Mouse (Mus musculus) bone marrow, adult 2 months (tissue): Measurements from ENCODE around the gene Fam120a. TPM values are rescaled to one million over a fixed set of nuclear protein-coding genes. Genes with fewer than 3 reads are reported as not detected.

Experiments
- H3K27ac ChIP-seq: fragments of 200-500 bp; 2 replicates; pipeline ENCODE4 v1.5.1; 2012; ENCODE audit warnings: low read depth, mild to moderate bottlenecking, control low read depth, inconsistent platforms, low read length; ENCODE audit not compliant: control insufficient read depth, poor library complexity, insufficient read depth
- H3K4me1 ChIP-seq: fragments of 200-500 bp; 2 replicates; pipeline ENCODE4 v1.6.1; 2011; ENCODE audit warnings: low read length; ENCODE audit not compliant: control insufficient read depth, insufficient read depth
- H3K4me3 ChIP-seq: fragments of 200-500 bp; replicated peaks from 2 replicates; pipeline ENCODE3; 2011; ENCODE audit warnings: mild to moderate bottlenecking, low read depth, low read length, control low read depth; ENCODE audit not compliant: control insufficient read depth
- CTCF ChIP-seq: fragments of 200-500 bp; IDR thresholded peaks from 2 replicates; pipeline ENCODE4 v1.5.1; 2011; ENCODE audit warnings: low read length, control low read depth; ENCODE audit not compliant: control insufficient read depth, insufficient read depth
- POLR2A ChIP-seq: fragments of 200-500 bp; IDR thresholded peaks from 2 replicates; pipeline ENCODE4 v1.6.1; 2011; ENCODE audit warnings: low read depth, mild to moderate bottlenecking, control low read depth, low read length, borderline replicate concordance; ENCODE audit not compliant: control insufficient read depth
- WGBS: fragments of 180-500 bp; shearing (Covaris S2); methylation state at CpG from one replicate; pipeline ENCODE4 v1.1.7; 2018; 5-methylcytosine and 5-hydroxymethylcytosine counted together
- polyA plus RNA-seq: library from polyadenylated mRNA; stranded (reverse); fragments of >200 nt; gene quantifications from 2 replicates; pipeline ENCODE4 v1.2.4, GENCODE M21; 2011; ENCODE audit warnings: low replicate concordance; ENCODE audit not compliant: missing spikeins, insufficient read depth, insufficient read length

Gene Fam120a
- polyA plus RNA-seq, 1 experiment = 67.9 TPM

DNA sequence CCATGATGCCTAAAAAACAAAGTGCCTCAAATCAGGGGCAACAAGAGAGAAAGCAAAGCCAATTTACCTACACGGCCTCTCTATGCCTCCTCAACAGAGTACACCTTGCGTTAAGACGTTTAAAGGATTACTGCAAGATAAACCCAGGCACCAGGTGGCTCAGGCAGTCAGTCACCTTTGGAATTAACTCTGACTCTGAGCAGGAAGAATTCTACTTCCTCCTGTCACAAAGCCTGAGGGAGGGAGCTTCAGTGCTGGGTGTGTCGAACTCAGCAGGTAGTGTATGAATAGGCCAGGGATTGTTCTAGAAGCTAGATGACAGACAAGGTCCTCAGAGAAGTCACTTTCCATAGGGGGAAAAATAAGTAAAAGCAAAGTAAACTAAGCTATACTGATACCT, 9.2 kb downstream of the Fam120a start:
- WGBS = 55% methylated on average over 4 of the region's 4 CpGs

DNA sequence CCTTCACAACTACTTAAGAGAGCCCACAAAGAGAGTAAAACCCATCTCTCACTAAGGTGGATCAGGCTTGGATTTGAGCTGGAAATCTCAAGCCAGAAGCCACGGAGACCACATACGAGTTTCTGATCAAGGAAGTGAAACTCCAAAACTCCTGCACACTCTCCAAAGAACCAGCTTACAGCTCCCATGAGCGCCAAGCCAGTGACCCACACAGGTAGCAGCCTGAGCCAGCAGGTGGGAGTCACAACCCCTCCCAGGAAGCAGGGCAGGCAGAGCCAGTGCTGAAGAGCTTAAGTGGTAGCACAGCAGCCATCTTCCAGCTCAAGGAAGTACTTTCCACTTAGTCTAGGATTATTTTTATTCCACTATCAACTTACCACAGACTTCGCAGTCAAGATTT, 13.0 kb downstream of the Fam120a start:
- no peaks in the 10 kb centered on the region; the same call in 1 of the 2 replicates for H3K4me1 ChIP-seq
- WGBS = 61% methylated on average over 4 of the region's 4 CpGs

More for the DNA sequence above, 9.2 kb downstream of the Fam120a start:
- no peak for TF ChIP-seq CTCF
- no peak for TF ChIP-seq POLR2A
- H3K4me1 ChIP-seq = peaks cover 3% of the 10 kb centered on the region; the same call in 1 of the 2 replicates
- H3K4me3 ChIP-seq = no peak overlapping the region
- no peak overlapping the region for H3K27ac ChIP-seq

DNA sequence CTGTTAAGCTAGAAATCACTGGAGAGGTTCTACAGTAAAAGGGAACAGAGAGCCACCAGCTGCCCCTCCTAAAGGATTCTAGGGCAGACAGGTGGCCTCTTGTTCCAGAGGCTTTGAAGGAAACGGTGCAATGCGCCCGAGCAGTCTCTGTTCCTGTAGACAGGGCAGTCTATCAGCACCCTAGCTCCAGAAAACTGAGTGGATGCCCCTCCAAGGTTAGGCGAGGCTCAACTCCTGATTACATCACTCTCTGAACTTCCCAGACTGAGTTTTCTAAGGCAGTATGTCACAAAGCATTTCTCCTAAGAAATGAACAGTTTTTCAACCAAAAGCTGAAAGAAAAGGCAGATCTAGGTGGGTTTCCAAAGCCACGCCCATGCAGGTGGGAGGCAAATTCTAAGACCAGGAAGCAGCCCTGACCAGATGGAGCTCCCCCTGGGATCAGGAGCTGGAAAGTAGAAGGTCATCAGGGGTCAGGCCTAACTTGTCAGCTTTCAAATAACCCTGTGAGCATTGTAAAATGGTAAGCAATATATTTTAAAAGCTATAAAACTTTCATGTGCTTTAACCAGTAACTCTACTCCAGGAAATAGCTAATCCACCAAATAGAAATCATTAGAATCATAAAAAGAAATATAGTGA, 17.1 kb downstream of the Fam120a start:
- H3K4me3 ChIP-seq = no peak overlapping the region
- no peaks in the 10 kb centered on the region for H3K4me1 ChIP-seq
- no peak overlapping the region for H3K27ac ChIP-seq
- WGBS = 48% methylated on average over 5 of the region's 5 CpGs
- no peak for TF ChIP-seq POLR2A
- no peak for TF ChIP-seq CTCF

More for the DNA sequence above, 13.0 kb downstream of the Fam120a start:
- Histone ChIP-seq H3K4me3 (no peak overlapping the region), H3K27ac (no peak overlapping the region)
- TF ChIP-seq CTCF (no peak), POLR2A (no peak)

DNA sequence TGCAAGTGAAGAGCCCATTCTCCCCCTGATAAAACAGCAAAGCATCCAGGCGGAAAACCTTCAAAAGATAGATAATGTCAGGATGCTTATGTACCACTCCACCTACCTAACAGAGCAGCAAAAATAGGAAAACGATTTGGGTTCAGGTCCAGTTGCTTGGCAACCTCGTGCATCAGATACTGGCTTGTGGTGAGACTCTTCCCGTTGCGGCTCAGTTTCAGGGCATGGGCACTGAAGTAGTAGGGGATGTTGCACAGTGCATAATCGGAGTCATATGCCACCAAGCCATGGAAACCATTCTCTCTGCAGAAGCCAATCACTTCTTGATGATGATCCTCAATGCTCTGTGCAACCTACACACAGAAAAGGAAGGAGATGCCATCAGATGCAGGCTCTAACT, 18.9 kb downstream of the Fam120a start:
- TF ChIP-seq CTCF = no peak
- no peak for TF ChIP-seq POLR2A
- WGBS = 80% methylated on average over 6 of the region's 6 CpGs
- Histone ChIP-seq H3K4me3 (no peak overlapping the region), H3K27ac (no peak overlapping the region), H3K4me1 (no peaks in the 10 kb centered on the region)

DNA sequence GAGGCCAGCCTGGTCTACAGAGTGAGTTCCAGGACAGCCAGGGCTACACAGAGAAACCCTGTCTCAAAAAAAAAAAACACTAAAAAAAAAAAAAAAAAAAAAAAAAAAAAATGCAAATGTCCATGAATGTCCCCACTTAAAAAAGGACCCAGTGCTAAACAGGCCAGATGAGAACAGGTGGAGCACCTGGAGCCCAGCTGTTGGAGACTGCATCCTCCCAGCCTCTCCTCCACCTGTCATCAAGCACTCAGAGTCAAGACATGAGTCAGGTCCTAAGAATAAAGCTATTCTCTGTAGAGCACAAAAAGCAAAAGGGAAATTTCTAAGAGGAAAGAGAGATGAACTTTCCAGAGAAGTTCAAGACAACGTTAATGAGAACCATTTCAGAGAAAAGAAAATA, 23.2 kb downstream of the Fam120a start:
- Histone ChIP-seq H3K4me3 (no peak overlapping the region), H3K4me1 (peaks cover 2% of the 10 kb centered on the region; the same call in 1 of the 2 replicates), H3K27ac (no peak overlapping the region)
- WGBS = 66% methylated on average over 1 of the region's 1 CpGs
- no peak for TF ChIP-seq CTCF
- no peak for TF ChIP-seq POLR2A

DNA sequence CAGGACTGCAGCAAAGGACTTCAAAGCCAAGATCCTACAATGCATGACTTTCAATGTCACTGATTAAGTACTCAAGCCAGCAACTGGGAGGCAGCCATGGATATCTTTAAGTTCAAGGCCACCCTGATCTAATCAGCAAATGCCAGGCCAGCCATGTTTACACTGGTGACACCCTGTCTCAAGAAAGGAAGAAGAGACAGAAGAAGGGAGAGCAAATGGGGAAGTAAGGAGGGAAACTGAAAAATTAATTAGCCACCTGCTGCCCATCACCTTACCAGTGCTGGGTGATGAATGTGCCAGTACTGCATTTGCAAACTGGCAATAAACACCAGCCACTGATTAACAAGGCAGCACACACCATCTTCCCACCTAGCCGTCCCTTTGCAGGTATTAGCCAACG, 25.3 kb downstream of the Fam120a start:
- TF ChIP-seq POLR2A (no peak), CTCF (no peak)
- H3K4me1 ChIP-seq = peaks cover 2% of the 10 kb centered on the region; the same call in 1 of the 2 replicates
- 53% methylated on average over 2 of the region's 2 CpGs for WGBS
- no peak overlapping the region for H3K4me3 ChIP-seq
- H3K27ac ChIP-seq = no peak overlapping the region

DNA sequence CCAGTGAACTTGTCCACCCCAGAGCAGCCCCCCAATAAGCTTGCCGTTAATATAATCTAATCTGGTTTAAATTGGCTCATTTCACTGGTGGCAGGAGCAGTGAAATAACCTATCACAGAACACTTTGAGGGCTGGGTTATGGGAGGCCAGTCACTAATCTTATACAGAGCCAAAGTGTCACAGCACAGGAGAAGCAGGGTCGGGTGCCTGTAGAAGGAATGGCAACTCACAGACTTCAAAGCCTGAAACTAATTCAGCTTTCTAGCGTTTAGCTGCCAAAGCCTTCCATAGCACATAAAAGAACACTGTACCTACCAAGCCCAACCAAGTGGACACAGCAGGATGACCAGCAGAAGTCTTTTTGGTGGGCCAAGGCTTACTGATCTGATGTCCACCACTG, 26.0 kb downstream of the Fam120a start:
- TF ChIP-seq CTCF (no peak), POLR2A (no peak)
- H3K4me3 ChIP-seq = no peak overlapping the region
- peaks cover 2% of the 10 kb centered on the region; the same call in 1 of the 2 replicates for H3K4me1 ChIP-seq
- WGBS = 84% methylated on average over 3 of the region's 3 CpGs
- H3K27ac ChIP-seq = no peak overlapping the region

DNA sequence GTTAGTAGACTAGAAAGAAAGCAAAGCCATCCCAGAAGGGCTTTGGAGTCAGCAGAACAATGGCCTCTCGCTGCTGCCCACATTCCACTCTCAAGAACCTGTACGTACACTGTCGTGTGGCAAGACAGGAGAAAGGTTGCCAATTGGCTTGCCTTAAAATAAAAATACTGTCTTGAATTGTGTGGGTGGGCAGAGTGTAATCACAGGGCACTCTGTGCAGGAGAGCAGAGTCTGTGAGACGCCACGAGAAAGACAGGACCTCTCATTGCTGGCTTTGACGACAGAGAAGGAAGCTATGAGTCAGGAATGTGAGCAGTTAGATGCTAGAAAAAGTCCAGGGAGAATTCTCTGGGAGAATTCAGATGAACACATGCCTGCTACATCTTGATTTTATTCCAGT, 33.2 kb downstream of the Fam120a start:
- Histone ChIP-seq H3K4me3 (no peak overlapping the region), H3K4me1 (no peaks in the 10 kb centered on the region), H3K27ac (no peak overlapping the region)
- no peak for TF ChIP-seq CTCF
- TF ChIP-seq POLR2A = no peak
- WGBS = 84% methylated on average over 6 of the region's 6 CpGs

DNA sequence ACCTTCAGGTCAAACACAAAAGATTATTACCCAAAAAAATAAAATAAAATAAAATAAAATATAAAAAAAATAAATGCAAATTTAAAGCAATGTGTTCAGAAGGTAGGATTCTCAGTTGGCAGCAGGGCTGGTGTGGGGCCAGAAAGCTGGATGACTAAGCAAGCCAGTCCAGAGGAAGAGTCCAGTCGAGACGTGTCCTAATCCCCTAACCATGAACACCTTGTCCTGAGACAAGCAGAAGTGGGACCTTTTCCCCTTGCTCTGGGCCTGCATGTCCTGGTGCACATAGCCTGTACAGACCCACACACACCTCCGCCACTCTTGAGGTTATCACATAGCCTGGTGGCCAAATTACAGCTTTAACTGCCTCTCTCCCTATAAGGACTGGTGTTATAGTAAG, 35.1 kb downstream of the Fam120a start:
- Histone ChIP-seq H3K27ac (no peak overlapping the region), H3K4me1 (no peaks in the 10 kb centered on the region), H3K4me3 (no peak overlapping the region)
- 54% methylated on average over 3 of the region's 3 CpGs for WGBS
- TF ChIP-seq POLR2A (no peak), CTCF (no peak)
